Mouse (Mus musculus) adrenal gland, postnatal 4 days (tissue): Measurements from ENCODE around the gene Fgf2. TPM values are rescaled to one million over a fixed set of nuclear protein-coding genes. Genes with fewer than 3 reads are reported as not detected.

Source experiments
- DNase-seq, 2 experiments: peaks; one replicate each; pipeline ENCODE4 v3.0.0; 2021 to 2022; ENCODE audit warnings: low spot score in 2 of 2, mixed read lengths in 2 of 2
- total RNA-seq, 2 experiments: library from RNA; stranded (reverse); gene quantifications; 2 replicates each; pipeline ENCODE4 v1.2.3; 2021

The Fgf2 gene
- total RNA-seq, 2 experiments from 2014 or later = 5.0 to 7.1 TPM

GRCm38 (mm10) chr3:37353951-37354481 lies 5.9 kb downstream of the Fgf2 start:
- DNase-seq = no peak

- no peak for DNase-seq
Observed at GRCm38 (mm10) chr3:37354737-37355136, 6.6 kb downstream of the Fgf2 start.

- DNase-seq = no peak
Observed at GRCm38 (mm10) chr3:37360729-37361128, 12.6 kb downstream of the Fgf2 start.

GRCm38 (mm10) chr3:37365144-37365543 lies 17.0 kb downstream of the Fgf2 start:
- no peak for DNase-seq

GRCm38 (mm10) chr3:37365976-37366375 lies 17.8 kb downstream of the Fgf2 start:
- no peak for DNase-seq

GRCm38 (mm10) chr3:37366381-37367053 lies 18.4 kb downstream of the Fgf2 start:
- DNase-seq = no peak

GRCm38 (mm10) chr3:37370407-37370806 lies 22.3 kb downstream of the Fgf2 start:
- DNase-seq = no peak

- no peak for DNase-seq
Observed at GRCm38 (mm10) chr3:37373712-37374111, 25.6 kb downstream of the Fgf2 start.

- DNase-seq = no peak
Observed at GRCm38 (mm10) chr3:37377926-37378325, 29.8 kb downstream of the Fgf2 start.

GRCm38 (mm10) chr3:37378412-37378811 lies 30.3 kb downstream of the Fgf2 start:
- DNase-seq = no peak

GRCm38 (mm10) chr3:37379201-37379600 lies 31.1 kb downstream of the Fgf2 start:
- no peak for DNase-seq

GRCm38 (mm10) chr3:37379930-37380881 lies 32.1 kb downstream of the Fgf2 start:
- no peak for DNase-seq

- DNase-seq = no peak
Observed at GRCm38 (mm10) chr3:37381457-37381856, 33.3 kb downstream of the Fgf2 start.

- no peak for DNase-seq
Observed at GRCm38 (mm10) chr3:37383096-37383765, 35.1 kb downstream of the Fgf2 start.

GRCm38 (mm10) chr3:37387310-37387709 lies 39.2 kb downstream of the Fgf2 start:
- no peak for DNase-seq

GRCm38 (mm10) chr3:37396930-37397608 lies 48.9 kb downstream of the Fgf2 start:
- no peak for DNase-seq

GRCm38 (mm10) chr3:37397646-37398045 lies 49.5 kb downstream of the Fgf2 start:
- DNase-seq = no peak

- DNase-seq = no peak
Observed at GRCm38 (mm10) chr3:37398661-37399395, 50.7 kb downstream of the Fgf2 start.

- DNase-seq = no peak
Observed at GRCm38 (mm10) chr3:37401729-37402610, 53.8 kb downstream of the Fgf2 start.
